Mouse (Mus musculus) left cerebral cortex, adult 2 months (tissue): ENCODE data around the gene Prl7a2. TPM values are rescaled to one million over a fixed set of nuclear protein-coding genes. Genes with fewer than 3 reads are reported as not detected.

Experiments
- DNase-seq, 2 experiments: peaks; one replicate each; pipeline ENCODE4 v3.0.0; 2021 to 2022; ENCODE audit warnings: low spot score in 2 of 2, mixed read lengths in 1 of 2; ENCODE audit errors: extremely low spot score in 1 of 2
- H3K27ac ChIP-seq: fragments of 200-600 bp; 2 replicates; pipeline ENCODE4 v1.8.1; 2022
- H3K4me3 ChIP-seq: fragments of 200-600 bp; 2 replicates; pipeline ENCODE4 v1.8.1; 2022
- CTCF ChIP-seq: fragments of 200-600 bp; IDR thresholded peaks from 2 replicates; pipeline ENCODE4 v1.8.1; 2022; ENCODE audit warnings: antibody characterized with exemption, mild to moderate bottlenecking, moderate library complexity
- intact Hi-C: fragments of 180-260 bp; cut with DNase I; formaldehyde crosslinking; loops from one replicate; pipeline ENCODE4 v1.15.1; 2025
- long read RNA-seq, 2 experiments: library from polyadenylated mRNA; stranded (forward); transcript quantifications; one replicate each; pipeline ENCODE4 v2.0.0; 2021; ENCODE audit warnings: borderline mapping rate in 2 of 2
- total RNA-seq, 2 experiments: library from RNA; stranded (reverse); gene quantifications; 2 replicates each; pipeline ENCODE4 v1.2.3; 2021

The Prl7a2 gene
- not detected for total RNA-seq
- long read RNA-seq, experiment 1: 0 reads
- long read RNA-seq, experiment 2: 0 reads

DNA sequence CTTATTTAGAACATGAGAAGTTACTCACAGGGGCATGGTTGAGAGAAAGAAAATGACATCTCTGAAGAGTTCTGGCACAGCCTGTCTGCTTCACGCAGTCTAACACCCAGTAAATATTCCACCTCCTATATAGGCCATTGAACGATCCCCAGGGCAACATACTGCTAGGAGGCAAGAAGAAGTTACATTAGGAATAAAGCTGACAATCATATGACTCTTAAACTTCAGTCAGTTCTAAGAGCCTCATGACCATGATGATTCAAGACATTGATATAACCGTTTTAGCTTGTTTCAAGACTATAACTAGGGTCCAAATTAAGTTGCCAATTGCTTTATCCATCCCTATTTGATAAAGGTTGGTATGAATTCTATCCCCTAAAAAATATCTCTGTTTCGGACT lies at the start of gene Prl7a2:
Gene Prl7a2, minus strand, starts transcription at position 101 of the 400 bp plus-strand sequence.
- intact Hi-C loops: no loop called here
- no peak within 1 kb of the TSS for H3K4me3 ChIP-seq
- TF ChIP-seq CTCF: no peak
- no peak for DNase-seq
- H3K27ac ChIP-seq: no peak within 1 kb of the TSS

- no peak within 1 kb of the TSS for H3K27ac ChIP-seq
- H3K4me3 ChIP-seq: no peak within 1 kb of the TSS
- intact Hi-C loops: no loop called here
- TF ChIP-seq CTCF: no peak
- DNase-seq: no peak
Observed at GRCm38 (mm10) chr13:27716636-27717035, 48.8 kb upstream of the Prl7a2 start, which contains the start of gene Prl7d1. Prl7d1 (minus strand) TSS chr13:27716736.

GRCm38 (mm10) chr13:27706521-27706920 lies 38.7 kb upstream of the Prl7a2 start:
- H3K4me3 ChIP-seq: no peak overlapping the region
- intact Hi-C loops: no loop called here
- no peak for DNase-seq
- H3K27ac ChIP-seq: no peak overlapping the region
- TF ChIP-seq CTCF: no peak

DNA sequence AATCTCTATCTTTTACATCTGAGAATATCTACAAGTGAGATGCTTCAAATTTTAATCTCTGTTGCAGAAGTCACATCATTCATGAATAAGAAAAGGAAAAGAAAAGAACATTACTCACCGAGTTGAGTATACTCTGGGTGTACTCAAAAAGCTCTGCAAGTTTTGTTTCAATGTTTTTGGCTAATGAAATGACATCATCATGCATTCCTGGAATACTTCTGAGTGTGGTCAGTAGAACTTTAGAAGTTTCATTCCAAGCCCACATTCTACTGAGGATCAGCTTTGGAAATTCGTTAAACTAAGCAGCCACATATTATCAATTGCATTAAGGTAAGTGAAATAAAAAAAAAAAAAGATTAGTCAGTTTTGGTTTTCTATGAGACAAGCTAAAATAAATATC lies 7.1 kb downstream of the Prl7a2 start:
- TF ChIP-seq CTCF: no peak
- intact Hi-C loops: no loop called here

GRCm38 (mm10) chr13:27642393-27642792 lies 25.4 kb downstream of the Prl7a2 start, which contains the start of gene Prl7a1:
Prl7a1 (minus strand) TSS chr13:27642493.
- Histone ChIP-seq H3K27ac (no peak within 1 kb of the TSS), H3K4me3 (no peak within 1 kb of the TSS)
- no peak for DNase-seq
- intact Hi-C loops: no loop called here
- no peak for TF ChIP-seq CTCF

More for the DNA sequence above, 7.1 kb downstream of the Prl7a2 start:
- DNase-seq: no peak
- Histone ChIP-seq H3K27ac (no peak overlapping the region), H3K4me3 (no peak overlapping the region)

DNA sequence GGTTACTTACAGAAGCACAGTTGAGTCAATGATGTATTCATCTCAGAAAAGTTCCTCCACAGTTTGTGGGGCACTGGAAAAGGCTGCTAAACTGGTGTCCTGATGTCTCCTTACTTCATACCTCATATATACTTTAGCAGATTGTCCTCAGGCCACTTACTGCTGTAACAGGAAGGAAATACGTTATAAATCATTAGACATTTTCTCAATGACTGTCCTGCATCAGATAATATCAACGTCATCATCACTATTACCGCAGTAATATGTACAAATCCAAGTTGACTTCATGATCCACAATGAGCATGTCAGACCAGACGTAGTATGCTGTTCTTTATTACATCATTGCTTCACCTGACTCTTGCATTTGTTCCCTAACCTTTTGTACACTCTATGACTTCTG lies 57.4 kb downstream of the Prl7a2 start, which contains the start of gene Prl7b1:
Gene Prl7b1, minus strand, starts transcription at position 101 of the 400 bp plus-strand sequence.
- Histone ChIP-seq H3K27ac (no peak within 1 kb of the TSS), H3K4me3 (no peak within 1 kb of the TSS)
- intact Hi-C loops: no loop called here
- no peak for TF ChIP-seq CTCF
- DNase-seq: no peak

Other genes with a start within 250 kb of the Prl7a2 start
- not detected for gene Prl8a6, start 229.3 kb downstream of the Prl7a2 start, total RNA-seq
- gene Prl8a8, start 154.8 kb downstream of the Prl7a2 start, total RNA-seq: not detected
- gene Prl8a9, start 103.4 kb downstream of the Prl7a2 start, total RNA-seq: not detected
- not detected for gene Prl8a1, start 85.9 kb downstream of the Prl7a2 start, total RNA-seq
- gene Prl7b1, start 57.5 kb downstream of the Prl7a2 start, total RNA-seq: not detected
- not detected for gene Prl7a1, start 25.5 kb downstream of the Prl7a2 start, total RNA-seq
- gene Prl7d1, start 48.7 kb upstream of the Prl7a2 start, total RNA-seq: not detected
- not detected for gene Prl7c1, start 112.8 kb upstream of the Prl7a2 start, total RNA-seq
- not detected for gene Prl2a1, start 133.6 kb upstream of the Prl7a2 start, total RNA-seq
- not detected for gene Prl2c1, start 181.3 kb upstream of the Prl7a2 start, total RNA-seq